Mouse (Mus musculus) cerebellum, adult 2 months (tissue): ENCODE results near the gene Osbp2. TPM values are rescaled to one million over a fixed set of nuclear protein-coding genes. Genes with fewer than 3 reads are reported as not detected.

Experiments
- DNase-seq, 2 experiments: peaks; one replicate each; pipeline ENCODE4 v3.0.0; 2021
- H3K27ac ChIP-seq: fragments of 200-500 bp; 2 replicates; pipeline ENCODE4 v1.5.1; 2012; ENCODE audit warnings: low read length, control low read depth, inconsistent platforms; ENCODE audit not compliant: insufficient read depth
- H3K27me3 ChIP-seq: fragments of 200-500 bp; 2 replicates; pipeline ENCODE4 v1.6.1; 2012; ENCODE audit warnings: inconsistent platforms, mild to moderate bottlenecking, low read length, moderate library complexity; ENCODE audit not compliant: control insufficient read depth, insufficient read depth
- H3K4me1 ChIP-seq: fragments of 200-500 bp; 2 replicates; pipeline ENCODE4 v1.6.1; 2011; ENCODE audit warnings: low read length; ENCODE audit not compliant: control insufficient read depth, insufficient read depth
- H3K4me3 ChIP-seq: fragments of 200-500 bp; replicated peaks from 2 replicates; pipeline ENCODE3; 2011; ENCODE audit warnings: mild to moderate bottlenecking, low read depth, low read length, control low read depth; ENCODE audit not compliant: insufficient read depth
- CTCF ChIP-seq: fragments of 200-500 bp; IDR thresholded peaks from 2 replicates; pipeline ENCODE4 v1.5.1; 2011; ENCODE audit warnings: low read depth, mild to moderate bottlenecking, control low read depth, low read length, moderate library complexity, borderline replicate concordance; ENCODE audit not compliant: insufficient read depth
- POLR2A ChIP-seq: fragments of 200-500 bp; IDR thresholded peaks from 2 replicates; pipeline ENCODE4 v1.6.1; 2011; ENCODE audit warnings: low read length, control low read depth, borderline replicate concordance; ENCODE audit not compliant: insufficient read depth
- WGBS: fragments of 180-500 bp; shearing (Covaris S2); methylation state at CpG from one replicate; pipeline ENCODE4 v1.1.7; 2018; 5-methylcytosine and 5-hydroxymethylcytosine counted together
- polyA plus RNA-seq: library from polyadenylated mRNA; depleted of rRNA; stranded (reverse); fragments of >200 nt; gene quantifications from 2 replicates; pipeline ENCODE4 v1.2.3, GENCODE M21; 2012

Gene Osbp2
- polyA plus RNA-seq, 1 experiment: 71.3 TPM

DNA sequence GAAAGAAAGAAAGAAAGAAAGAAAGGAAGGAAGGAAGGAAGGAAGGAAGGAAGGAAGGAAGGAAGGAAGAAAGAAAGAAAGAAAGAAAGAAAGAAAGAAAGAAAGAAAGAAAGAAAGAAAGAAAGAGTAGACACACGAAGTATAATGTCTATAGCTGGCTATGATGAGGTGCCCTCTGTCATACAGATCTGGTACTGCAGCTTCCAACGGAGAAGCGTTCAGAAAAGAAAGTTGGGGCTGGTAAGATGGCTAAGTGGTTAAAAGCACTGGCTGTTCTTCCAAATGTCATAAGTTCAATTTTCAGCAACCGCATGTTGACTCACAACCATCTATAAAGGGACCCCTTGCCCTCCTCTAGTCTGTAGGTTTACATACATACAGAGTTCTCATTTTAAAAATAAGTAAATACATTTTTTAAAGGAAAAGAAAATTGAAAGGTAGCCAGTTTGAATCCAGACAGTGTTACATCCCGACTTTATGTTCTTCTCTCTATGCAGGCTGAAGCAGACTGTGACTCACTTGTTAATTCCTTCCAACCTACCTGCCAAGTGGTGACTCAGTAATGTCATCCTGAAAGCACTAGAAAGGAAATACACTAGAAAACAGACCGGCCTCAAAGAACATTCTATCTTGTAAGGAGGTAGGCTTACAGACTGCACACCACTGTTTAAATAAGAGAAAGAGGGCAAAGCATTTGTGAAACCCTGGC, 31.4 kb downstream of the Osbp2 start:
- TF ChIP-seq POLR2A: no peak
- peak; percentile 26; the same call in 1 of the 2 replicates for TF ChIP-seq CTCF
- Histone ChIP-seq H3K27me3 (no peaks in the 10 kb centered on the region), H3K4me3 (no peak overlapping the region), H3K27ac (no peak overlapping the region), H3K4me1 (peaks cover 37% of the 10 kb centered on the region)
- peak; percentile 66 to 81 for DNase-seq
- WGBS: 23% methylated on average over 6 of the region's 6 CpGs

DNA sequence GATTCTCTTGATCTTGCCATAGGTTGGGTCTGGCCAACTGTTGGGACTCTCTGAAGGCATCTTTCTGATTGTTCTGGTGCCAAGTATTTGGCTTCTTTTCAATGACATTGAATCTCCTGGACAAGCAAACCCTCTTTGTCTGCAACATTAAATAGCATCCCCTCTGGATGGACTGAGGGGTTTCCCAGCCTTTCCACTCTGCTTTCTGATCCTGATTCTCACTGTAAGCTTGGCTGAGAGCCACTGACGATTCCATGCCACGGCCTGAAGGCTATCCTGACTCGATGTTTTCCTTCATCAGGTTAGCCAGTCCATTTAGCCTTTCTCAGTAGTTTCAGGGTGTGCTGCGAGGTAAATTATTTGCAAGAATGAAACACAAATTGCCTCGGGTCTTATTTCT, 34.0 kb downstream of the Osbp2 start:
- 31% methylated on average over 5 of the region's 5 CpGs for WGBS
- Histone ChIP-seq H3K27me3 (no peaks in the 10 kb centered on the region), H3K27ac (no peak overlapping the region), H3K4me1 (peaks cover 39% of the 10 kb centered on the region), H3K4me3 (no peak overlapping the region)
- TF ChIP-seq CTCF: no peak
- no peak for TF ChIP-seq POLR2A
- DNase-seq: no peak

DNA sequence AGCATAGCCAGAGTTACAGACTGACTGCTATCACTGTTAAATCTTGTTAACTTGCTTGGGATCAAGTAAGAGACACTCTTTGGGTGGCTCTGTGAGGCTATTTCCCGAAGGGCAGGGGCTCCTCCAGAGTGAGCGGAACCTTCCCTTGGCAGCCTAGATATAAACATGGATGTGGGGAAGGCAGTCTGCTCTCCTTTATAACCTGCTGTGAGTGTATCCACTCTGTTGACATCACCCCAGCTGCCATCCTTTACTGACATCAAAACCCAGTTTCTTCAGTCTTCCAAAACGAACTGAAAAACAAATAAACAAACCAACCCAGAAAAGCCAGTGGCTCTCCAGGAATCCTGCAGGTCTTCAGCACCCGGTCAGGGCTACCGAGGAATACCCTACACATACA, 39.6 kb downstream of the Osbp2 start:
- no peak overlapping the region for H3K4me3 ChIP-seq
- peak in 1 of 2 experiments; percentile 50 for DNase-seq
- H3K27ac ChIP-seq: no peak overlapping the region
- TF ChIP-seq POLR2A (no peak), CTCF (no peak)
- no peaks in the 10 kb centered on the region for H3K27me3 ChIP-seq
- H3K4me1 ChIP-seq: peaks cover 27% of the 10 kb centered on the region
- 20% methylated on average over 5 of the region's 5 CpGs for WGBS

DNA sequence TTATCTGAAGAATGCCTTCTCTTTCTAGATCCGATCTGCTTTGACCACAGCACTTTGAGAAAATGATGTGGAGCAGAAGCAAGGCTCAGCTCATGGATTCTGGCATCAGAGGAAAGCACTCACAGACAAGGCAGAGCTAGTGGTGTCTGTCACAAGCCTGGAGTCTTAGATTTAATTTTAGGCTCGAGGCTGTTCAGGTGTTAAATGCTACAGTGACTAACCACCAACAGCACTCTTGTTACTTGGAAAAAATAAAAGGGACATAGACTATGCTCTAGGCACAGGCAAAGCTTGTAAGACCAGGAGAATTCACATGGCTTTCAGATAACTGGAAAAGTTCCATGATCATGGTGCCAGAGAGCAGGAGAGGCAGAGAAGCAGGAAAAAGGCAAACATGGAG, 40.3 kb downstream of the Osbp2 start:
- no peak for DNase-seq
- Histone ChIP-seq H3K27me3 (no peaks in the 10 kb centered on the region), H3K4me1 (peaks cover 20% of the 10 kb centered on the region), H3K4me3 (no peak overlapping the region), H3K27ac (no peak overlapping the region)
- TF ChIP-seq CTCF (no peak), POLR2A (no peak)
- 18% methylated on average over 2 of the region's 2 CpGs for WGBS

DNA sequence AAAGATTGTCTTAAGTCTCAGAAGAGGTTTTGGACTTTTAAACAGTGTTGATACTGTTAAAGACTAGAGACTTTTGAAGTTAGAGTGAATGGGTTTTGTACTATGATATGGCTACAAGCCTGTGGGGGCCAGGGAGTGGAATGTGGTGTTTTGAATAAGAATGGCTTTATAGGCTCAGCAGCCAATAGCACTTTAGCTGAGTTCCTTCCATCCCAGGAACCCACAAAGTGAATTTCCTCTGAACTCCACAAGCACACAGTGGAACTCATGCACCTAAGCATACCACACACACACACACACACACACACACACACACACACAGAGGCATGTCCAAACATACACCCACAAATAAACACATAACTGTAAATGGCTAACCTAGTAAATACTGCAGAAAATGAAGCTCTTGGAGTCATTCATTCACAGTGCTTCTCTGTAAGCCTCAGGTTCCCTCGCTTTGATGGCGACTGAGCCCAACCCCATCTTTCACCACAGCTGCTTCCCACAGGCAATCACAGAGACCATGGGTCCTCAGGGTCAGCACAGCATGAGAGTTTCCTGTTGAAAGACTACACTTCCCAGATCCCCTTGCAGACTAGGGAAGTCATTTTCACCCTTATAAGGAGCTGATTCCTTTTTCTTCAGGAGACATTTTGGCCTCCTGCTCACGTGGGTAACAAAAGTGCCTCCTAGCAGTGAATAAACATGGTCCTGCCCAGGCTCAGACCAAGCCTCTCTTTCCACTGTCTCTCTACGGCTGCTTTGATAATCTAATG, 45.5 kb downstream of the Osbp2 start:
- no peak overlapping the region for H3K27ac ChIP-seq
- no peak overlapping the region for H3K4me3 ChIP-seq
- H3K4me1 ChIP-seq: peaks cover 8% of the 10 kb centered on the region
- WGBS: 63% methylated on average over 4 of the region's 4 CpGs
- no peak for DNase-seq
- TF ChIP-seq POLR2A (no peak), CTCF (no peak)
- H3K27me3 ChIP-seq: no peaks in the 10 kb centered on the region

DNA sequence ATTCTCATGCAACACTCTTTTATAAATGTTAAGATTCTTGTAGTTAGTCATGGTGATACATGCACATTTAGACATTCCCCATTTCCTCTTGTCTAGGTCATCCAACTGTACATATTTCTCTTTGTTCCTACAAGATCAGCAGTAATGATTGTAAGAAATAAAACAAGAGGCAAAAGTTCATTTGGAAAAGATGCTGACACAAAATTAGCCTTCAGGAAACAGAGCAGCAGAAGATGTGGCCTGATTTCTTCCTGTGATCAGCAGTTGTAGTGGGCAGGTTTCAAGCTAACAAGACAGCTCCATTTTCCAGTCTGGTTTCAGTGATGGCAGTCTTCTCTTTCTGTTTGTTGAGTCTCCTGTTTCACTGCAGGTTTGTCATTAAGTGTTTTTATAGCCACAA, 47.8 kb downstream of the Osbp2 start:
- peaks cover 9% of the 10 kb centered on the region; the same call in 1 of the 2 replicates for H3K4me1 ChIP-seq
- no peak overlapping the region for H3K4me3 ChIP-seq
- DNase-seq: no peak
- H3K27me3 ChIP-seq: no peaks in the 10 kb centered on the region
- no peak overlapping the region for H3K27ac ChIP-seq
- TF ChIP-seq CTCF: no peak
- TF ChIP-seq POLR2A: no peak

DNA sequence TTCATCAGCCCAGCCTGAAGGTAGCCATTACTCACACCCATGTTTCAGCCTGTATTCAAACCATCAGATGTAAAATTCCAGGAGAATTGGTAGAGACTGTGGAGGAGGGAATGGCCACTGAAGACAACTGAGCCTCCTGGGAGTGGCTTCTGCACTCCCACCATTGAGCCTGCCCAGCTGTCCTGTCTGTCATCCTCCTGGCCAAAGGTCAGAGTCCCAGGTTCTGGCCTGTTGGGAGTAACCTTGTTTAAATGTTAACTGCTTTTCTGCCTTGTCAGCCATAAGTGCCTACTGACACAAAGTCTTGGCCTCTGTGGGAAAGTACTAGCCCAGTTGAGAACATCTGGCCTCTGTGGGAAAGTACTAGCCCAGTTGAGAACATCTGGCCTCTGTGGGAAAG, 50.4 kb downstream of the Osbp2 start:
- no peak for DNase-seq

DNA sequence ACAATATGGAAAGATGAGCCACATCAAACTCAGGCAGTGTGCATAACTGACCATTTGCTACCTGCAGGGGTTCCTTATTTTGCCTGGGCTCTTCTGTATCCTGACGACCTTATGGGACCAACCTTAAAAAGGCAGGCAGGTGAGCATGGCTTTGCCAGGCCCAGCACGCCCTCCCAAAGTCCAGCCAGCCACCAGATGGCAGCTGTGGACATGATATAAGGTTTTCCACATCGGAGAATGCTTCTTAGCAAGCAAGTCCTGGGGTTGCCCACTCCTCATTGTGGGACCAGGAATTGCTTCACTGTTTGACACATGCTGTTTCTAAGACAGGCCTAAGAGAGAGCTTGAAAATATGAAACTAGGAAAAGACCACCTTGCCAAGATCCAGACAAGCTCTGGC, 55.5 kb downstream of the Osbp2 start:
- no peak overlapping the region for H3K4me3 ChIP-seq
- no peaks in the 10 kb centered on the region for H3K27me3 ChIP-seq
- 12% methylated on average over 3 of the region's 3 CpGs for WGBS
- peak; percentile 55 to 62 for DNase-seq
- no peak overlapping the region for H3K27ac ChIP-seq
- TF ChIP-seq POLR2A (no peak), CTCF (peak; percentile 66)
- peaks cover 23% of the 10 kb centered on the region for H3K4me1 ChIP-seq

More for the DNA sequence above, 50.4 kb downstream of the Osbp2 start:
- peaks cover 12% of the 10 kb centered on the region; the same call in 1 of the 2 replicates for H3K4me1 ChIP-seq
- no peak for TF ChIP-seq POLR2A
- no peak for TF ChIP-seq CTCF
- no peak overlapping the region for H3K27ac ChIP-seq
- no peaks in the 10 kb centered on the region for H3K27me3 ChIP-seq
- no peak overlapping the region for H3K4me3 ChIP-seq
